Mouse (Mus musculus) embryonic facial prominence, embryonic 11.5 days (tissue): ENCODE results near the gene Ank2. TPM values are rescaled to one million over a fixed set of nuclear protein-coding genes. Genes with fewer than 3 reads are reported as not detected.

ENCODE experiments used
- ATAC-seq: fragments of 200-750 bp; cut with Nextera tagmentation; replicated peaks from 2 replicates; pipeline ENCODE4 v1.8.0; 2017; ENCODE audit warnings: low read depth; ENCODE audit not compliant: insufficient number of reproducible peaks, low FRiP score, low TSS enrichment
- DNase-seq: peaks from one replicate; pipeline ENCODE4 v3.0.0-alpha.2; 2015; ENCODE audit warnings: low spot score
- H3K27ac ChIP-seq: fragments of 300-500 bp; sonication (generic); replicated peaks from 2 replicates; pipeline ENCODE4 v1.5.1; 2014; ENCODE audit warnings: mild to moderate bottlenecking, low read depth, low read length, control low read depth
- H3K27me3 ChIP-seq: fragments of 300-500 bp; sonication (generic); 2 replicates; pipeline ENCODE4 v1.6.1; 2014; ENCODE audit warnings: mild to moderate bottlenecking, low read length, moderate library complexity, mixed read lengths; ENCODE audit not compliant: control insufficient read depth, insufficient read depth
- H3K36me3 ChIP-seq: fragments of 300-500 bp; sonication (generic); replicated peaks from 2 replicates; pipeline ENCODE4 v1.6.1; 2014; ENCODE audit warnings: low read depth, mild to moderate bottlenecking, low read length, moderate library complexity, mixed read lengths; ENCODE audit not compliant: control insufficient read depth, insufficient read depth
- H3K4me1 ChIP-seq: fragments of 300-500 bp; sonication (generic); 2 replicates; pipeline ENCODE4 v1.6.1; 2014; ENCODE audit warnings: low read length, mixed read lengths; ENCODE audit not compliant: control insufficient read depth, insufficient read depth
- H3K4me2 ChIP-seq: fragments of 300-500 bp; sonication (generic); 2 replicates; pipeline ENCODE4 v1.6.1; 2014; ENCODE audit warnings: low read depth, mild to moderate bottlenecking, control low read depth, low read length, moderate library complexity
- H3K4me3 ChIP-seq: fragments of 300-500 bp; sonication (generic); 2 replicates; pipeline ENCODE4 v1.5.1; 2014; ENCODE audit warnings: low read depth, low read length, control low read depth
- H3K9ac ChIP-seq: fragments of 300-500 bp; sonication (generic); replicated peaks from 2 replicates; pipeline ENCODE4 v1.6.1; 2014; ENCODE audit warnings: mild to moderate bottlenecking, control low read depth, low read length
- H3K9me3 ChIP-seq: fragments of 300-500 bp; sonication (generic); replicated peaks from 2 replicates; pipeline ENCODE4 v1.6.1; 2016; ENCODE audit warnings: mild to moderate bottlenecking, low read length, inconsistent platforms, mixed read lengths; ENCODE audit not compliant: control insufficient read depth
- WGBS: fragments of 180-500 bp; shearing (Covaris S2); extraction: QIAGEN DNeasy Blood & Tissue Kit; methylation state at CpG from one replicate; pipeline ENCODE4 v1.1.7; 2014; 5-methylcytosine and 5-hydroxymethylcytosine counted together
- polyA plus RNA-seq: library from polyadenylated mRNA; unstranded; fragments of >200 nt; fragmentation: Nextera tagmentation; extraction: Ambion mirVana; gene quantifications from 2 replicates; pipeline ENCODE4 v1.2.1, GENCODE M21; 2014

Ank2 gene
- polyA plus RNA-seq: 26.1 and 33.1 TPM in 2 replicates

DNA sequence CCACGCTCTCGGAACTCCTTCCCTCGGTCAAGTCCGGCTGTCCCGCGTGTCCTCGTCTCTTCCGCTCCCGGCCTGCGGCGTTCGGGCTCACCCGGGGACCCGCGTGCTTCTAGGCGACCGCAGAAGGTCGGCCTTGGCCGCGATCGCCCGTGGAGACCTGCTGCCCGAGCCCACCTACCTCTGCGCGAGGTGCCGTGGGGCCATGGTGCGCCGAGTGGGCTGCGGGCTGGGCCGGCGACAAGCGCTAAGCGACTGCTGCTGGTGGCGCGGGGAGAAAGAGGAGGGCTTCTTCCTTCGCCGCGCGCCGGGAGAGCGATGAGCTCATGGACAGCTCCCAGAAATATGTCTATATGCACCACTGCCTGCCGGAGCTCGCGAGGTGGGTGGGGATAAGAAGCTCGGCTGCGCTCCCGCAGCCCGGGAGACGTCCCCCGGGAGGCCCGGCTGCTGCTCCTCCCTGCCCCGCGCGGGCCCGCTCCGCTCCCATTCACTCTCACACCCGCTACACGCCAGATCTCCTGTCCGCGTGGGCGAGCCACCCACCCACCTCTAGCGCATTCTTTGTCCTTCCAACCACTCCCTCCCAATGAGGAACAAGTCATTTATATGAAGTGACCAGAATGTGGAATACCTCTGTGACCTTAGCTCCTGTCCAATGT, at the start of gene Ank2:
Gene Ank2 (minus strand): TSS at position 609 of the 659 bp plus-strand sequence.
- peak; percentile 54; the same call in 1 of the 2 replicates for ATAC-seq
- peak; percentile 69 for DNase-seq
- H3K4me3 ChIP-seq: peak within 1 kb of the TSS; percentile 50
- peaks cover 15% of the 10 kb centered on the region for H3K27me3 ChIP-seq
- H3K4me2 ChIP-seq: peak within 1 kb of the TSS; percentile 99
- H3K27ac ChIP-seq: no peak within 1 kb of the TSS
- H3K9ac ChIP-seq: peak within 1 kb of the TSS; percentile 60
- no peaks in the 10 kb centered on the region for H3K36me3 ChIP-seq
- no peaks in the 10 kb centered on the region for H3K9me3 ChIP-seq
- H3K4me1 ChIP-seq: peaks cover 3% of the 10 kb centered on the region; the same call in 1 of the 2 replicates
- WGBS: under 1% methylated on average over 53 of the region's 62 CpGs

DNA sequence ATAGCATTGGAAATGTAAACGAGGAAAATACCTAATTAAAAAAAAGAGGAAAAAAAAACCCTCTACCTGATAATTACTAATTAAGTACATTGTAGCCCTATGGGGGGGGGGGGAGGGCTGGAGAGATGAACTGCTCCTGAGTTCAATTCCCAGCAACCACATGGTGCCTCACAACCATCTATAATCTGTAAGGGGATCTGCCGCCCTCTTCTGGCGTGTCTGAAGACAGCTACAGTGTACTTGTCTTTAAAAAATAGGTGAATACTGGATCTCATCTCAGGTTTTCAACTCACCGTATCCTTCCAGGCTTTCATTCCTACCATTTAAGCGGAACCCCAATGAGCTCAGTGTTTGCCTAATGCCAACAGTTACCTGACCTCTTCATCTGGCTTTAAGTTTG, 48.7 kb upstream of the Ank2 start:
- Histone ChIP-seq H3K4me3 (no peak overlapping the region), H3K27me3 (no peaks in the 10 kb centered on the region), H3K4me2 (no peak overlapping the region), H3K27ac (no peak overlapping the region), H3K36me3 (peaks cover 5% of the 10 kb centered on the region), H3K9me3 (no peaks in the 10 kb centered on the region), H3K9ac (no peak overlapping the region), H3K4me1 (no peaks in the 10 kb centered on the region)
- WGBS: 28% methylated on average over 5 of the region's 5 CpGs
- ATAC-seq (no peak), DNase-seq (peak; percentile 57)

DNA sequence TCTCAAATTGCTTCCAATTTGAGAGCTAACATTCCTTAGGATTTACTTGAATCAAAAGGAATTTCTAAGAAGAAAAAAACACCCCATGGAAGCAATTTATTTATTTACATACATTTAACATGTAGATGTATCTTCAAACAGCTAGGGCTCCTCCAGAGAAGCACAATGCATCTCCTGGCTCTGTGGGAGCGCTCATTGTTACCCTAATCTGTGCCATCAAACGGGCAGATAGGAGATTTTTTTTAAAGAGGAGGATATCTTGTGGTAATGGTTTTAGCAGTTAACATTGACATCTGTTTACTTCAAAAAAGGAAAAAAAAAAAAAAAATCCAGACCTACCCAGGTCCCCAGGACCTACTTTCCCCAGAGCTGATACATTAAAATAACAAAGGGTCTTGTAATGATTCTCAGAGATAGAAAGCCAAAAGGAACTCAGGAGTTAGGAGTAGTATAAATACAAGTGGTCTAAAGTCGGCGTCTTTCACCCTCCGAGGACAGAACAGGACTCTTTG, 45.5 kb upstream of the Ank2 start:
- Histone ChIP-seq H3K27ac (no peak overlapping the region), H3K4me2 (no peak overlapping the region), H3K4me1 (no peaks in the 10 kb centered on the region), H3K9ac (no peak overlapping the region), H3K4me3 (no peak overlapping the region), H3K36me3 (peaks cover 5% of the 10 kb centered on the region), H3K9me3 (no peaks in the 10 kb centered on the region), H3K27me3 (no peaks in the 10 kb centered on the region)
- no peak for ATAC-seq
- no peak for DNase-seq
- WGBS: 28% methylated on average over 5 of the region's 5 CpGs

DNA sequence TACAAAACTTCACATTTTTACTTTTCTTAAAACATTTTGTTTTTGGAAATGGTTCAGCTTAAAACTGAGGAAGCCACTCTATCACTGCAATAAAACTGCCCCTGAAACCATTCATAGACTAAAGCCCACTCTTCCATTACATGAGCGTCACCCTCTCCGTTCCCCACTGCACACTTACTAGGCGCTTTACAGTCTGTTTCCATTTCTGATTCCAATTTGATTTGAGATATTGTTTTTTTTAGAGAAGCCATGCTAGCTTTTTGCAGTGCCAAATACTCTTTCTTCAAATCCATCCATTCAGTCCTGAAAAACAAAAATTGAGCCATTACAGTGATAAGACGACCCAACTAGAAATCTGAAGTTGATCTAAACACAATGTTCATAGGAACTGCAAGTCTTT, 44.8 kb upstream of the Ank2 start:
- Histone ChIP-seq H3K36me3 (peaks cover 5% of the 10 kb centered on the region), H3K27ac (no peak overlapping the region), H3K9me3 (no peaks in the 10 kb centered on the region), H3K4me1 (no peaks in the 10 kb centered on the region), H3K4me2 (no peak overlapping the region), H3K9ac (no peak overlapping the region), H3K27me3 (no peaks in the 10 kb centered on the region), H3K4me3 (no peak overlapping the region)
- DNase-seq: no peak
- no peak for ATAC-seq
- WGBS: 75% methylated on average over 4 of the region's 4 CpGs

DNA sequence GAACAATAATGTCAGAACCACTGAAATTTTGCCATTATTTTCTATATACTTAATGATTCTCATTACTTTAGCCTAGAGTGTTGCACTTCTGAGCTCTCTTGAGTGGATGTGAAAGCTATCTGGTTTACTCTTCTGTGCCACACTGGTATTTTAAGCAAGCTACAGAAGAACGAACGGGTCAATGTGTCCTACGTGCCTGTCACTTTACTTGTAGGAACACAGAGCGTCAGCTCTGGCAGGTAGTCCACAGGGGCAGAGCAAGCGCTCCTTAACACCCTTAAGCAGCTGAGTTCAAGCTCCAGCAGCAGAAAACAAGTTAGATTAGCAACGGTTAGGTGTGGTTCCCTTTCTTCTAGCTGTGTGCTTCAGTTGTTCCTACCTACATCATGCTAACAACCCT, 40.0 kb upstream of the Ank2 start:
- Histone ChIP-seq H3K9ac (no peak overlapping the region), H3K4me1 (no peaks in the 10 kb centered on the region), H3K27ac (no peak overlapping the region), H3K36me3 (peaks cover 2% of the 10 kb centered on the region; the same call in 1 of the 2 replicates), H3K4me3 (no peak overlapping the region), H3K4me2 (no peak overlapping the region), H3K27me3 (no peaks in the 10 kb centered on the region), H3K9me3 (no peaks in the 10 kb centered on the region)
- WGBS: 69% methylated on average over 6 of the region's 6 CpGs
- no peak for DNase-seq
- ATAC-seq: no peak

DNA sequence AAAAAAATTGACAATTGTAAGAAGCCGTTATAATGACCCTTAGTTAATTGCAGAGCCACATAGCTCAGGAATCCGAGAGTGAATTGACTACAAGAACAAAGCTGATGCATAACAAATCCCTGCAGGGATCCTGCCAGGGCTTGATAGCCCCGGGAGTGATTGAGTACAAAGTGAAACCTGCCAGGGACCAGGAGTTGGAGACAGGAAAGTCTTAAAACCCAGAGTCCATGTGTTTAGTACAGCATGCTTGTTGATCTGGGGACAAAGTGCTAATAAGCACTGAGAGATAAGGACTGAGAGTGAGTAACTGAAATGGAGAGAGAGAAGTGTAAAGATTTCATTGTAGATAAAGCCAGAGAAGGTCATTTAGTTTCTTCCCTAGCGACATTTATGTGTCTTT, 31.1 kb upstream of the Ank2 start:
- no peaks in the 10 kb centered on the region for H3K4me1 ChIP-seq
- H3K9me3 ChIP-seq: no peaks in the 10 kb centered on the region
- H3K4me3 ChIP-seq: no peak overlapping the region
- no peak overlapping the region for H3K27ac ChIP-seq
- DNase-seq (no peak), ATAC-seq (no peak)
- WGBS: 14% methylated on average over 4 of the region's 4 CpGs
- no peak overlapping the region for H3K4me2 ChIP-seq
- H3K27me3 ChIP-seq: no peaks in the 10 kb centered on the region
- no peak overlapping the region for H3K9ac ChIP-seq
- H3K36me3 ChIP-seq: no peaks in the 10 kb centered on the region

DNA sequence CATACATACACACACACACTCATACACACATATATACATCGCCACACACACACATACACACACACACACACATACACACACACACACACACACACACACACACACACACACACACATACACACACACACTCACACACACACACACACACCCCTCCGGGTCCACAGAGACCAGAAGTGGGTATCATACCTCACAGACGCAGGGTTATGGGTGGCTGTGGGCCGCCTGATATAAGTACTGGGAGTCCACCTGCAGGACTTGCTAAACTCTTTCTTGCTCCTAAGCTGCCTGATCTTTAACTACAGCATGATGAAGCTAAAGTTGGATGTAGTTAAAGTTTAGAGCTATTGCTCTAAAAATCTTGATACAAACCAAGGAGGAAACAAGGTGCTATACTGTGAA, 30.7 kb upstream of the Ank2 start:
- WGBS: 76% methylated on average over 4 of the region's 4 CpGs
- H3K36me3 ChIP-seq: no peaks in the 10 kb centered on the region
- no peak overlapping the region for H3K4me2 ChIP-seq
- H3K27me3 ChIP-seq: no peaks in the 10 kb centered on the region
- no peaks in the 10 kb centered on the region for H3K9me3 ChIP-seq
- H3K27ac ChIP-seq: no peak overlapping the region
- no peak overlapping the region for H3K4me3 ChIP-seq
- ATAC-seq (no peak), DNase-seq (no peak)
- no peak overlapping the region for H3K9ac ChIP-seq
- H3K4me1 ChIP-seq: no peaks in the 10 kb centered on the region

DNA sequence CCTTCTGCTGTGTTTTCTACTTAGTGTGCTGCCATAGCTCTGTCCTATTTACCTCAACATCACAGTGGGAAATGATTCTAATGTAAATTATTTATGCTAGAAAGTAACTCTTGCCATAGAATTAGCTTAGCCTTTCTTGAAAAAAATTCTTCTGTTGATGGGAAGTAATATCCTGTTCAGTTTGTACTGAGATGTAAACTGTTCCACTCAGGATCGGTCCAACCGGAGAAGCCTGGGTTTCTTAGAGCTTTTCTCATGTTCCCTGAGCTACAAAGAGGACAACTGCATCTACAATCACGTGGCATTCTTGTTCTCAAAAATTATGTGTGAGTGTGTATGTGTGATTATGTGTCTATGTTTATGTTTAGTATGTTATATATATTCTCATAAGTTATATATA, 30.1 kb upstream of the Ank2 start:
- Histone ChIP-seq H3K9me3 (no peaks in the 10 kb centered on the region), H3K27ac (no peak overlapping the region), H3K4me1 (no peaks in the 10 kb centered on the region), H3K4me2 (no peak overlapping the region), H3K4me3 (no peak overlapping the region), H3K27me3 (no peaks in the 10 kb centered on the region), H3K36me3 (no peaks in the 10 kb centered on the region), H3K9ac (no peak overlapping the region)
- ATAC-seq (no peak), DNase-seq (no peak)
- WGBS: 89% methylated on average over 3 of the region's 3 CpGs
